Mouse (Mus musculus) E14TG2a.4 (cell line): ENCODE results near the gene Tmem214.

Experiments used
- CTCF ChIP-seq: conservative IDR thresholded peaks from 2 replicates; pipeline ENCODE4 v1.5.1; 2014; ENCODE audit warnings: low read length
- NANOG ChIP-seq: IDR thresholded peaks from 2 replicates; pipeline ENCODE4 v1.6.1; 2014; ENCODE audit warnings: borderline replicate concordance, low read length, mixed read lengths
- POU5F1 ChIP-seq: IDR thresholded peaks from 2 replicates; pipeline ENCODE4 v1.6.1; 2014; ENCODE audit warnings: low read length, borderline replicate concordance

- no peak for TF ChIP-seq CTCF
- TF ChIP-seq NANOG: no peak
- no peak for TF ChIP-seq POU5F1
These were observed at the start of gene Tmem214 for GRCm38 (mm10) chr5:30867712-30868111.
